Mouse (Mus musculus) testis, adult 2 months (tissue): ENCODE data around the gene Hdgfl3. TPM values are rescaled to one million over a fixed set of nuclear protein-coding genes. Genes with fewer than 3 reads are reported as not detected.

Experiments used
- H3K27ac ChIP-seq: fragments of 200-500 bp; 2 replicates; pipeline ENCODE4 v1.5.1; 2012; ENCODE audit warnings: low read depth, low read length; ENCODE audit not compliant: control insufficient read depth, insufficient read depth
- H3K27me3 ChIP-seq: fragments of 200-500 bp; 2 replicates; pipeline ENCODE4 v1.6.1; 2012; ENCODE audit warnings: mild to moderate bottlenecking, low read length, moderate library complexity; ENCODE audit not compliant: control insufficient read depth, insufficient read depth
- H3K36me3 ChIP-seq: fragments of 200-500 bp; 2 replicates; pipeline ENCODE4 v1.6.1; 2012; ENCODE audit warnings: mild to moderate bottlenecking, low read length; ENCODE audit not compliant: control insufficient read depth, insufficient read depth
- H3K4me1 ChIP-seq: fragments of 200-500 bp; 2 replicates; pipeline ENCODE4 v1.6.1; 2012; ENCODE audit warnings: low read length; ENCODE audit not compliant: control insufficient read depth, insufficient read depth
- H3K4me3 ChIP-seq: fragments of 200-500 bp; 2 replicates; pipeline ENCODE4 v1.5.1; 2012; ENCODE audit warnings: low read depth, mild to moderate bottlenecking, low read length, moderate library complexity, mixed read lengths; ENCODE audit not compliant: control insufficient read depth
- CTCF ChIP-seq: fragments of 200-500 bp; IDR thresholded peaks from 2 replicates; pipeline ENCODE4 v1.5.1; 2012; ENCODE audit warnings: low read depth, mild to moderate bottlenecking, inconsistent platforms, low read length, moderate library complexity; ENCODE audit not compliant: control insufficient read depth, insufficient read depth, insufficient replicate concordance
- POLR2A ChIP-seq: fragments of 200-500 bp; IDR thresholded peaks from 2 replicates; pipeline ENCODE4 v1.6.1; 2012; ENCODE audit warnings: low read depth, mild to moderate bottlenecking, inconsistent platforms, low read length, moderate library complexity; ENCODE audit not compliant: control insufficient read depth
- polyA plus RNA-seq: library from polyadenylated mRNA; depleted of rRNA; stranded (reverse); fragments of >200 nt; gene quantifications from 2 replicates; pipeline ENCODE4 v1.2.3, GENCODE M21; 2012

The Hdgfl3 gene
- polyA plus RNA-seq, 1 experiment, result 4.3 TPM

- Histone ChIP-seq H3K27ac (no peak overlapping the region), H3K4me3 (no peak overlapping the region), H3K27me3 (no peaks in the 10 kb centered on the region), H3K36me3 (no peaks in the 10 kb centered on the region), H3K4me1 (no peaks in the 10 kb centered on the region)
- TF ChIP-seq CTCF (no peak), POLR2A (no peak)
Measured at GRCm38 (mm10) chr7:81904094-81904493, 30.2 kb downstream of the Hdgfl3 start.

GRCm38 (mm10) chr7:81899361-81899760 lies 34.9 kb downstream of the Hdgfl3 start:
- no peaks in the 10 kb centered on the region for H3K4me1 ChIP-seq
- H3K27me3 ChIP-seq, result no peaks in the 10 kb centered on the region
- TF ChIP-seq CTCF, result no peak
- no peak for TF ChIP-seq POLR2A
- no peak overlapping the region for H3K27ac ChIP-seq
- H3K36me3 ChIP-seq, result no peaks in the 10 kb centered on the region
- H3K4me3 ChIP-seq, result no peak overlapping the region

- Histone ChIP-seq H3K36me3 (no peaks in the 10 kb centered on the region), H3K4me1 (no peaks in the 10 kb centered on the region), H3K27ac (no peak overlapping the region), H3K4me3 (no peak overlapping the region), H3K27me3 (no peaks in the 10 kb centered on the region)
- TF ChIP-seq CTCF, result no peak
- no peak for TF ChIP-seq POLR2A
Measured at GRCm38 (mm10) chr7:81885128-81885527, 49.1 kb downstream of the Hdgfl3 start.

GRCm38 (mm10) chr7:81881600-81881999 lies 52.7 kb downstream of the Hdgfl3 start:
- H3K27ac ChIP-seq, result no peak overlapping the region
- no peaks in the 10 kb centered on the region for H3K36me3 ChIP-seq
- H3K27me3 ChIP-seq, result no peaks in the 10 kb centered on the region
- H3K4me3 ChIP-seq, result no peak overlapping the region
- no peak for TF ChIP-seq CTCF
- no peak for TF ChIP-seq POLR2A
- H3K4me1 ChIP-seq, result no peaks in the 10 kb centered on the region

GRCm38 (mm10) chr7:81880797-81881196 lies 53.5 kb downstream of the Hdgfl3 start:
- TF ChIP-seq POLR2A (no peak), CTCF (no peak)
- Histone ChIP-seq H3K4me1 (no peaks in the 10 kb centered on the region), H3K27me3 (no peaks in the 10 kb centered on the region), H3K36me3 (no peaks in the 10 kb centered on the region), H3K4me3 (no peak overlapping the region), H3K27ac (no peak overlapping the region)

- no peaks in the 10 kb centered on the region for H3K36me3 ChIP-seq
- H3K4me1 ChIP-seq, result no peaks in the 10 kb centered on the region
- no peaks in the 10 kb centered on the region for H3K27me3 ChIP-seq
- H3K4me3 ChIP-seq, result no peak overlapping the region
- H3K27ac ChIP-seq, result no peak overlapping the region
- TF ChIP-seq CTCF (no peak), POLR2A (no peak)
Measured at GRCm38 (mm10) chr7:81880286-81880685, 54.0 kb downstream of the Hdgfl3 start.

- H3K4me3 ChIP-seq, result no peak overlapping the region
- TF ChIP-seq POLR2A (no peak), CTCF (no peak)
- H3K36me3 ChIP-seq, result no peaks in the 10 kb centered on the region
- no peaks in the 10 kb centered on the region for H3K4me1 ChIP-seq
- no peak overlapping the region for H3K27ac ChIP-seq
- no peaks in the 10 kb centered on the region for H3K27me3 ChIP-seq
Measured at GRCm38 (mm10) chr7:81875372-81875771, 58.9 kb downstream of the Hdgfl3 start.

GRCm38 (mm10) chr7:81874636-81875035 lies 59.6 kb downstream of the Hdgfl3 start:
- H3K36me3 ChIP-seq, result no peaks in the 10 kb centered on the region
- no peak for TF ChIP-seq POLR2A
- TF ChIP-seq CTCF, result no peak
- H3K4me3 ChIP-seq, result no peak overlapping the region
- H3K4me1 ChIP-seq, result no peaks in the 10 kb centered on the region
- H3K27me3 ChIP-seq, result no peaks in the 10 kb centered on the region
- no peak overlapping the region for H3K27ac ChIP-seq
